Mouse (Mus musculus) bone marrow, adult 2 months (tissue): ENCODE measurements at regions not wholly inside any gene's neighbourhood (a gene's known extent, or its start where the extent isn't known, plus 50 kb on each side); places are given as distances from the start of the nearest gene placed in this dataset.

Experiments
- CTCF ChIP-seq: fragments of 200-500 bp; IDR thresholded peaks from 2 replicates; pipeline ENCODE4 v1.5.1; 2011; ENCODE audit warnings: low read length, control low read depth; ENCODE audit not compliant: control insufficient read depth, insufficient read depth
- POLR2A ChIP-seq: fragments of 200-500 bp; IDR thresholded peaks from 2 replicates; pipeline ENCODE4 v1.6.1; 2011; ENCODE audit warnings: low read depth, mild to moderate bottlenecking, control low read depth, low read length, borderline replicate concordance; ENCODE audit not compliant: control insufficient read depth

DNA sequence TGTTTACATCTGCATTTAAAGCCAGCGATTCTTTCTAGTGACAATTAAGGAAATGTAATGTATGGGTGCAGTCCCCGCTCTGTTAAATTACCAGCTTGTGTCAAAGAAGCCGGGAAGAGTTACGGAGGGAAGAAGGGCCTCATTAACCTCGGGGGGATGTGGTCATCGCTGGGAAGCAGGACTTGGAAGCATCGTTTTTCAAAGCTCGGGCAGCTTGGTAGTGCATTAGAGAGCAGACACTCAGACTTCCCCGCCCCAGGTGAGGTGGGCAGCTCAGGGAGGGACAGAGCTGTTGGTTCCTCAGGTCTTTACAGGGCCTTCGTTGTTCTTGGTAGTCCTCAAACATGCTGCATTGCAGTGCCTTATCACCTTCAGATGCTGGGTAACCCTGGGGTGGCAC, 236.1 kb upstream of the Zfp64 start:
- TF ChIP-seq CTCF (no peak), POLR2A (no peak)
